Mouse (Mus musculus) forebrain, embryonic 14.5 days (tissue): Measurements from ENCODE around the gene Skp2. TPM values are rescaled to one million over a fixed set of nuclear protein-coding genes. Genes with fewer than 3 reads are reported as not detected.

Source experiments
- ATAC-seq: fragments of 200-750 bp; cut with Nextera tagmentation; 2 replicates; pipeline ENCODE4 v1.8.0; 2017; ENCODE audit warnings: mild to moderate bottlenecking, moderate library complexity
- DNase-seq: peaks from one replicate; pipeline ENCODE4 v3.0.0-alpha.2; 2015; ENCODE audit warnings: low spot score
- H3K27ac ChIP-seq: fragments of 300-500 bp; sonication (generic); 2 replicates; pipeline ENCODE4 v1.5.1; 2014; ENCODE audit warnings: low read depth, mild to moderate bottlenecking, control low read depth, low read length, moderate library complexity
- H3K27me3 ChIP-seq: fragments of 300-500 bp; sonication (generic); replicated peaks from 2 replicates; pipeline ENCODE4 v1.6.1; 2014; ENCODE audit warnings: low read length, control low read depth, mixed read lengths; ENCODE audit not compliant: control insufficient read depth, insufficient read depth
- H3K36me3 ChIP-seq: fragments of 300-500 bp; sonication (generic); 2 replicates; pipeline ENCODE4 v1.6.1; 2014; ENCODE audit warnings: low read length, control low read depth; ENCODE audit not compliant: control insufficient read depth, insufficient read depth
- H3K4me1 ChIP-seq: fragments of 300-500 bp; sonication (generic); 2 replicates; pipeline ENCODE4 v1.6.1; 2014; ENCODE audit warnings: antibody characterized with exemption, low read length, control low read depth; ENCODE audit not compliant: control insufficient read depth, insufficient read depth
- H3K4me2 ChIP-seq: fragments of 300-500 bp; sonication (generic); 2 replicates; pipeline ENCODE4 v1.6.1; 2014; ENCODE audit warnings: mild to moderate bottlenecking, control low read depth, low read length
- H3K4me3 ChIP-seq: fragments of 300-500 bp; sonication (generic); 2 replicates; pipeline ENCODE4 v1.5.1; 2014; ENCODE audit warnings: low read depth, low read length, control low read depth
- H3K9ac ChIP-seq: fragments of 300-500 bp; sonication (generic); 2 replicates; pipeline ENCODE4 v1.6.1; 2014; ENCODE audit warnings: mild to moderate bottlenecking, low read length, control low read depth, moderate library complexity
- H3K9me3 ChIP-seq: fragments of 300-500 bp; sonication (generic); replicated peaks from 2 replicates; pipeline ENCODE4 v1.6.1; 2016; ENCODE audit warnings: low read length, control low read depth, mixed read lengths; ENCODE audit not compliant: control insufficient read depth
- WGBS: fragments of 180-500 bp; shearing (Covaris S2); extraction: QIAGEN DNeasy Blood & Tissue Kit; methylation state at CpG from one replicate; pipeline ENCODE4 v1.1.7; 2014; 5-methylcytosine and 5-hydroxymethylcytosine counted together
- polyA plus RNA-seq: library from polyadenylated mRNA; unstranded; fragments of >200 nt; fragmentation: Nextera tagmentation; extraction: Ambion mirVana; gene quantifications from 2 replicates; pipeline ENCODE4 v1.2.1, GENCODE M21; 2014

Gene Skp2
- polyA plus RNA-seq, 1 experiment from 2014 or later: 55.7 TPM

GRCm38 (mm10) chr15:9122989-9123388 is 32.2 kb downstream of the Skp2 start:
- Histone ChIP-seq H3K4me2 (no peak overlapping the region), H3K36me3 (peaks cover 85% of the 10 kb centered on the region), H3K4me1 (no peaks in the 10 kb centered on the region), H3K9ac (no peak overlapping the region), H3K27me3 (no peaks in the 10 kb centered on the region), H3K9me3 (no peaks in the 10 kb centered on the region), H3K27ac (no peak overlapping the region), H3K4me3 (no peak overlapping the region)
- 91% methylated on average over 4 of the region's 4 CpGs for whole genome bisulfite sequencing
- ATAC-seq (no peak), DNase-seq (no peak)

- Histone ChIP-seq H3K36me3 (peaks cover 89% of the 10 kb centered on the region), H3K4me2 (no peak overlapping the region), H3K4me3 (no peak overlapping the region), H3K27me3 (no peaks in the 10 kb centered on the region), H3K9me3 (no peaks in the 10 kb centered on the region), H3K9ac (no peak overlapping the region), H3K4me1 (no peaks in the 10 kb centered on the region), H3K27ac (no peak overlapping the region)
- ATAC-seq (peak; percentile 66), DNase-seq (peak; percentile 82)
- 95% methylated on average over 2 of the region's 2 CpGs for WGBS
Measured at GRCm38 (mm10) chr15:9120081-9120480, 35.1 kb downstream of the Skp2 start.

GRCm38 (mm10) chr15:9118852-9119251 is 36.4 kb downstream of the Skp2 start:
- Histone ChIP-seq H3K36me3 (peaks cover 89% of the 10 kb centered on the region), H3K27me3 (no peaks in the 10 kb centered on the region), H3K4me2 (no peak overlapping the region), H3K27ac (no peak overlapping the region), H3K4me3 (no peak overlapping the region), H3K9ac (no peak overlapping the region), H3K9me3 (no peaks in the 10 kb centered on the region), H3K4me1 (no peaks in the 10 kb centered on the region)
- 91% methylated on average over 4 of the region's 4 CpGs for WGBS
- no peak for DNase-seq
- no peak for ATAC-seq

GRCm38 (mm10) chr15:9114599-9114998 is 40.6 kb downstream of the Skp2 start:
- 85% methylated on average over 5 of the region's 5 CpGs for WGBS
- peaks cover 87% of the 10 kb centered on the region for H3K36me3 ChIP-seq

GRCm38 (mm10) chr15:9114131-9114530 is 41.1 kb downstream of the Skp2 start:
- H3K9ac ChIP-seq: no peak overlapping the region
- no peak for DNase-seq
- H3K9me3 ChIP-seq: no peaks in the 10 kb centered on the region
- H3K36me3 ChIP-seq: peaks cover 83% of the 10 kb centered on the region
- H3K27me3 ChIP-seq: no peaks in the 10 kb centered on the region
- H3K4me2 ChIP-seq: no peak overlapping the region
- no peaks in the 10 kb centered on the region for H3K4me1 ChIP-seq
- no peak for ATAC-seq
- no peak overlapping the region for H3K27ac ChIP-seq
- WGBS: 90% methylated on average over 4 of the region's 4 CpGs
- H3K4me3 ChIP-seq: no peak overlapping the region

More at GRCm38 (mm10) chr15:9114599-9114998, 40.6 kb downstream of the Skp2 start:
- Histone ChIP-seq H3K4me1 (no peaks in the 10 kb centered on the region), H3K9ac (no peak overlapping the region), H3K4me2 (no peak overlapping the region), H3K9me3 (no peaks in the 10 kb centered on the region), H3K27me3 (no peaks in the 10 kb centered on the region), H3K27ac (no peak overlapping the region), H3K4me3 (no peak overlapping the region)
- ATAC-seq (no peak), DNase-seq (no peak)

GRCm38 (mm10) chr15:9113556-9113955 is 41.7 kb downstream of the Skp2 start:
- Histone ChIP-seq H3K4me1 (no peaks in the 10 kb centered on the region), H3K27me3 (no peaks in the 10 kb centered on the region), H3K4me2 (no peak overlapping the region), H3K36me3 (peaks cover 77% of the 10 kb centered on the region), H3K27ac (no peak overlapping the region), H3K4me3 (no peak overlapping the region), H3K9ac (no peak overlapping the region), H3K9me3 (no peaks in the 10 kb centered on the region)
- DNase-seq (peak; percentile 33), ATAC-seq (no peak)
- whole genome bisulfite sequencing: 85% methylated on average over 9 of the region's 9 CpGs

GRCm38 (mm10) chr15:9111648-9112047 is 43.6 kb downstream of the Skp2 start:
- DNase-seq: no peak

GRCm38 (mm10) chr15:9110526-9111347 is 44.5 kb downstream of the Skp2 start:
- DNase-seq (no peak), ATAC-seq (no peak)
- Histone ChIP-seq H3K4me1 (no peaks in the 10 kb centered on the region), H3K9ac (no peak overlapping the region), H3K36me3 (peaks cover 62% of the 10 kb centered on the region), H3K9me3 (no peaks in the 10 kb centered on the region), H3K27ac (no peak overlapping the region), H3K4me3 (no peak overlapping the region), H3K4me2 (no peak overlapping the region), H3K27me3 (no peaks in the 10 kb centered on the region)
- 88% methylated on average over 6 of the region's 6 CpGs for WGBS

More at GRCm38 (mm10) chr15:9111648-9112047, 43.6 kb downstream of the Skp2 start:
- no peak overlapping the region for H3K4me3 ChIP-seq
- ATAC-seq: no peak
- H3K9me3 ChIP-seq: no peaks in the 10 kb centered on the region
- no peak overlapping the region for H3K27ac ChIP-seq
- H3K36me3 ChIP-seq: peaks cover 66% of the 10 kb centered on the region
- no peak overlapping the region for H3K9ac ChIP-seq
- H3K4me2 ChIP-seq: no peak overlapping the region
- WGBS: 86% methylated on average over 3 of the region's 3 CpGs
- H3K4me1 ChIP-seq: no peaks in the 10 kb centered on the region
- H3K27me3 ChIP-seq: no peaks in the 10 kb centered on the region

GRCm38 (mm10) chr15:9106303-9107074 is 48.7 kb downstream of the Skp2 start:
- ATAC-seq (no peak), DNase-seq (no peak)
- Histone ChIP-seq H3K4me1 (no peaks in the 10 kb centered on the region), H3K4me3 (no peak overlapping the region), H3K27me3 (no peaks in the 10 kb centered on the region), H3K27ac (no peak overlapping the region), H3K9ac (no peak overlapping the region), H3K36me3 (peaks cover 31% of the 10 kb centered on the region), H3K4me2 (no peak overlapping the region), H3K9me3 (no peaks in the 10 kb centered on the region)
- 80% methylated on average over 13 of the region's 13 CpGs for WGBS
